Mouse (Mus musculus) stomach, postnatal 0 days (tissue): ENCODE data around the gene Gpn2.

Experiments
- CTCF ChIP-seq: IDR thresholded peaks from 2 replicates; pipeline ENCODE4 v1.5.1; 2016; ENCODE audit warnings: antibody characterized with exemption, low read depth, mild to moderate bottlenecking, moderate library complexity
- EP300 ChIP-seq: optimal IDR thresholded peaks from 2 replicates; pipeline ENCODE3; 2016; ENCODE audit warnings: antibody characterized with exemption

- TF ChIP-seq EP300 (no peak), CTCF (no peak)
Measured at GRCm38 (mm10) chr4:133631071-133631768, 47.1 kb downstream of the Gpn2 start.
